Mouse (Mus musculus) stomach, postnatal 0 days (tissue): ENCODE data around the gene Thoc3. TPM values are rescaled to one million over a fixed set of nuclear protein-coding genes. Genes with fewer than 3 reads are reported as not detected.
"Not testable (repeated sequence)": the region's sequence is repeated elsewhere in the genome, so short reads cannot be mapped to it uniquely, and the experiment has no call there.

Experiments
- ATAC-seq: fragments of 200-750 bp; cut with Nextera tagmentation; 2 replicates; pipeline ENCODE4 v1.8.0; 2017; ENCODE audit not compliant: low FRiP score, low TSS enrichment
- DNase-seq: peaks from one replicate; pipeline ENCODE4 v3.0.0-alpha.2; 2016; ENCODE audit warnings: low spot score
- H3K27ac ChIP-seq: fragments of 300-500 bp; sonication (generic); replicated peaks from 2 replicates; pipeline ENCODE4 v1.5.1; 2014; ENCODE audit warnings: mild to moderate bottlenecking, control low read depth
- H3K27me3 ChIP-seq: fragments of 300-500 bp; sonication (generic); 2 replicates; pipeline ENCODE4 v1.6.1; 2014; ENCODE audit warnings: low read length; ENCODE audit not compliant: control insufficient read depth, insufficient read depth
- H3K36me3 ChIP-seq: fragments of 300-500 bp; sonication (generic); 2 replicates; pipeline ENCODE4 v1.6.1; 2014; ENCODE audit warnings: low read length, mixed read lengths; ENCODE audit not compliant: control insufficient read depth, insufficient read depth
- H3K4me1 ChIP-seq: fragments of 300-500 bp; sonication (generic); replicated peaks from 2 replicates; pipeline ENCODE4 v1.6.1; 2014; ENCODE audit warnings: antibody characterized with exemption; ENCODE audit not compliant: control insufficient read depth, insufficient read depth
- H3K4me2 ChIP-seq: fragments of 300-500 bp; sonication (generic); replicated peaks from 2 replicates; pipeline ENCODE4 v1.6.1; 2014; ENCODE audit warnings: low read depth, mild to moderate bottlenecking, control low read depth, moderate library complexity
- H3K4me3 ChIP-seq: fragments of 300-500 bp; sonication (generic); 2 replicates; pipeline ENCODE4 v1.5.1; 2014; ENCODE audit warnings: low read depth, low read length, control low read depth
- H3K9ac ChIP-seq: fragments of 300-500 bp; sonication (generic); 2 replicates; pipeline ENCODE4 v1.6.1; 2014; ENCODE audit warnings: mild to moderate bottlenecking, low read length, control low read depth, mixed read lengths
- H3K9me3 ChIP-seq: fragments of 300-500 bp; sonication (generic); 2 replicates; pipeline ENCODE4 v1.6.1; 2016; ENCODE audit warnings: low read length; ENCODE audit not compliant: control insufficient read depth
- CTCF ChIP-seq: IDR thresholded peaks from 2 replicates; pipeline ENCODE4 v1.5.1; 2016; ENCODE audit warnings: antibody characterized with exemption, low read depth, mild to moderate bottlenecking, moderate library complexity
- EP300 ChIP-seq: optimal IDR thresholded peaks from 2 replicates; pipeline ENCODE3; 2016; ENCODE audit warnings: antibody characterized with exemption
- WGBS: fragments of 180-500 bp; shearing (Covaris S2); extraction: QIAGEN DNeasy Blood & Tissue Kit; methylation state at CpG from one replicate; pipeline ENCODE4 v1.1.7; 2014; 5-methylcytosine and 5-hydroxymethylcytosine counted together
- polyA plus RNA-seq: library from polyadenylated mRNA; unstranded; fragments of >200 nt; fragmentation: Nextera tagmentation; extraction: Ambion mirVana; gene quantifications from 2 replicates; pipeline ENCODE4 v1.2.1, GENCODE M21; 2015

Thoc3 gene
- polyA plus RNA-seq, 1 experiment from 2014 or later = 52.4 TPM

DNA sequence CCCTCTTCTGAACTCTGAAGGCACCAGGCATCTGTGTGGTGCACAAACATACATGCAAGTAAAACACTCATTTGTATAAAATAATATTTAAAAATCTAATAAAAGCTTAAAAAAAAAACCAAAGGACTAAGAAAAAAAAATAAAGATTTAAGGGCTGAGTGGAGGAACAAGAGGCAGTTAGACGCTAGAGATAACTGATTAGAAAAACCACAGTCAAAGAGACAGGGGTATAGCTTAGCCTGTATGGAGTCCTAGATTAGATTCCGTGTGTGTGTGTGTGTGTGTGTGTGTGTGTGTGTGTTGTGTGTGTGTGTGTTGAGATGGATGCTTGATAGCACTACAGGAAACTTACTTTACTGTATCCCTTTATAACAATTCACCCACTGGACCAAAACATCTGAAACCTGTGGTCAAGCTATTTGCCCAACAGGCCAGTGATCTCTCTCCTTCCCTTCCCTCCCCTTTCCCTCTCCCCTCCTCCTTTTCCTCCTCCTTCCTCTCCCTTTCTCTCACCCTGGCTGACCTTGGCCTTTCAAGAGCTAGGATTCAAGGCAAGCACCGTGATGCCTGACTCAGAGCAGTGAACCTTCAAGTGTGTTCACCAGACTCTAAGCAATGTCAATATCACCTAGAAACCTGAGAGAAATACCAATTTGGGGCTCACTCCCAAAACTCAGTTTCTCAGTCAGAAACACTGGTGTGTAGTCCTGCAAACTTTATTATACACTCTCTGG is 33.5 kb upstream of the Thoc3 start:
- Histone ChIP-seq H3K36me3 (no peaks in the 10 kb centered on the region), H3K4me3 (no peak overlapping the region), H3K4me1 (no peaks in the 10 kb centered on the region), H3K27ac (no peak overlapping the region), H3K9me3 (no peaks in the 10 kb centered on the region), H3K27me3 (no peaks in the 10 kb centered on the region), H3K4me2 (no peak overlapping the region), H3K9ac (no peak overlapping the region)
- 62% methylated on average over 3 of the region's 3 CpGs for WGBS
- TF ChIP-seq CTCF (no peak), EP300 (no peak)
- ATAC-seq (no peak), DNase-seq (no peak)

DNA sequence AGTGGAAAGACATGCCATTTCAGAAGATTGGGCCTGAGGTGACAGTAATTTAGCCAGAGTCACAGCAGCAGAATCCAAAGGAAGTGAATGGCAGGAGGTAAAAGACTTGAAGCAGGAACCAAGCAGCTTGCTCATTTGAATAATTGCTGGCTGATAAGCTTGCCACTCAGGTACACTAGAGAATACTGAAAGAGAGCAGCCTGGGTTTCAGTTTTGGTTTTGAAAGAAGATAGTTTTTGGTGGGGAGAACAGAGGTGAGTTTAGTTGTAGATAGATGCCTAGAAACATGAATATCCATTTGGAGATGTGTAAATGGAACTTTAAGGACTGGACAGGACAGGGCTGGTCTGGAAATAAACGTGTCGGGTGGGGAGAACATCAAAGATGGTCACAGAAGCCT is 32.7 kb upstream of the Thoc3 start:
- H3K9ac ChIP-seq = no peak overlapping the region
- no peak overlapping the region for H3K4me3 ChIP-seq
- H3K4me2 ChIP-seq = no peak overlapping the region
- WGBS = 71% methylated on average over 2 of the region's 2 CpGs
- H3K36me3 ChIP-seq = no peaks in the 10 kb centered on the region
- no peaks in the 10 kb centered on the region for H3K4me1 ChIP-seq
- TF ChIP-seq CTCF (no peak), EP300 (no peak)
- H3K27me3 ChIP-seq = no peaks in the 10 kb centered on the region
- ATAC-seq (no peak), DNase-seq (no peak)
- H3K27ac ChIP-seq = no peak overlapping the region
- H3K9me3 ChIP-seq = no peaks in the 10 kb centered on the region

DNA sequence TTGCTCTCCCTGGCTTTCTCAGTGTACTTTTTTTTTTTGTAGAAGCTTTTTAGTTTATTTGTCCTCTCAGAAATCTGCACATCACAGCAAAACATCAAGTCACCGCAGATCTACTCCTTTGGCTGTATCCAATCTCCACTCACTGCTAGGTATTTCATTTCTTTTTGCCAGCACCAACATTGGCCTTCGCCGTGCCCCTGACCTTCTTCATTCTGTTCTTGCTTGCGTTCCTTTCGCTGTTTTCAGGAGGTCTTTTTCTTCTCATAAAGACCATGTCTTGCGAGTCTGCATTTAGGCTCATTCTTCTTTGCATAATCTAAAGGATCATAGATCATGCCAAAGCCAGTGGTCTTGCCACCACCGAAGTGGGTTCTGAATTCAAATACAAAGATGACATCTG is 30.9 kb upstream of the Thoc3 start:
- 92% methylated on average over 7 of the region's 7 CpGs for WGBS
- not testable (repeated sequence) for H3K9me3 ChIP-seq, H3K27me3 ChIP-seq, H3K4me2 ChIP-seq, H3K4me1 ChIP-seq, H3K27ac ChIP-seq, H3K4me3 ChIP-seq, DNase-seq, H3K9ac ChIP-seq, H3K36me3 ChIP-seq, ATAC-seq

DNA sequence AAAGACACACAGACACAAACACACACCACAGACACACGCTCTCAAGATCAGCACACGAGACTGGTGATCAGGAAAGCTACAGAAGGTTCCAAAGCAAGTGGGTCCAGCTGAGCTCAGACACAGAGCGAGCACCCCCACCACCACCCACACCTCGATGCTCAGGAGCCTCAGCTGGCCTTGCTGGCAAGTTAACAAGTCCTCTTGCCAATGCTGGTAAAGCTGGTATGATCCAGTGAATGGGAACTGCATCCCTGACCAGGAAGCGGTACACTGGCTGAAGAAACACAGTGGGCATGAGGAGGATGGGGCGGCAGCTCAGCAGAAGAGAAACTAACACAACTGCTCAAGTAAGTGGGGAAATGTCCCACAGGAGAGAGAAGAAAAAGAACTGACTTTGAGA is 22.7 kb upstream of the Thoc3 start:
- Histone ChIP-seq H3K4me3 (no peak overlapping the region), H3K4me2 (no peak overlapping the region), H3K36me3 (no peaks in the 10 kb centered on the region), H3K9ac (no peak overlapping the region), H3K27ac (no peak overlapping the region), H3K27me3 (no peaks in the 10 kb centered on the region), H3K4me1 (no peaks in the 10 kb centered on the region), H3K9me3 (no peaks in the 10 kb centered on the region)
- WGBS = 84% methylated on average over 6 of the region's 6 CpGs
- TF ChIP-seq EP300 = no peak
- TF ChIP-seq CTCF = no peak
- DNase-seq (no peak), ATAC-seq (no peak)

DNA sequence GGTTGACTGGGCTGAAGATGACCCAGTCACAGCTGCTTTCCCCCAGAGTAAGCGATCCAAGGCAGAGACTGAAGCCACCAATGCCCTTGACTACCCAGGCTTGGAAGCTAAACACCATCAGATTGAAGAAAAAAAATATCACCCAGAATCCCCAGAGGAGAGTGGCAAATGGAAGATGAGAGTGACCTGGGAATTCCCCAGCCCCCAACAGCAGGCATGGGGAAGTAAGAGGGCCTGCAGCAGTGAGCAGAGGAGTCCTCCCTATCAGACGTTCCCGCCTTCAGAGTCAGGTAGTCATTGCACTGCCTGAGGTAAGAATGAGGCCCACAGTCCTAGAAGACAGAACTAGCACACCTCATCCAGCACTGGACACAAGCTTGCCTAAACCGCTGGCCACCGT is 21.8 kb upstream of the Thoc3 start:
- H3K4me3 ChIP-seq = no peak overlapping the region
- H3K4me1 ChIP-seq = no peaks in the 10 kb centered on the region
- no peaks in the 10 kb centered on the region for H3K27me3 ChIP-seq
- no peak for DNase-seq
- H3K9me3 ChIP-seq = no peaks in the 10 kb centered on the region
- H3K36me3 ChIP-seq = no peaks in the 10 kb centered on the region
- H3K27ac ChIP-seq = no peak overlapping the region
- H3K9ac ChIP-seq = no peak overlapping the region
- ATAC-seq = no peak
- TF ChIP-seq EP300 (no peak), CTCF (no peak)
- 78% methylated on average over 5 of the region's 5 CpGs for WGBS
- no peak overlapping the region for H3K4me2 ChIP-seq

DNA sequence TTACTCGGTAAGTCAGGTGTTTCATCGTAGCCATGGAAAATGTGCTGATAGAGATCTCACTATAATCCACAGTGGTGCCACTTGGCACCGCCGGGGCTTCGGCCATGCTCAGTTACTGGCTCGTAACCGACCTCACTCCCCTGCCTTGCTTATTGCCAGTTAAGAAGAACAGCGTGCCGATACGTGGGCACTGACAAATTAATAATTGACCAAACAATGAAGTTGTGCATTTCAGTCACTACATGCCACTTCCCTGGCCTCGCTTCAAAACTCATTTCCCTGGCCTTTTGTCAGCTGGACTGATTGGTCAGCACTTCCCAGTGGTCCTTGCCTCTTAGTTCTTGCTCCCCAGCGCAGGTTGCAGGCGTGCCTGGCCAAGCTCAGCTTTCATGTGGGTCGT is 12.8 kb upstream of the Thoc3 start:
- Histone ChIP-seq H3K4me1 (no peaks in the 10 kb centered on the region), H3K9ac (no peak overlapping the region), H3K36me3 (no peaks in the 10 kb centered on the region), H3K4me3 (no peak overlapping the region), H3K27me3 (no peaks in the 10 kb centered on the region), H3K4me2 (no peak overlapping the region), H3K9me3 (no peaks in the 10 kb centered on the region), H3K27ac (no peak overlapping the region)
- TF ChIP-seq EP300 (no peak), CTCF (no peak)
- 78% methylated on average over 14 of the region's 14 CpGs for WGBS
- no peak for ATAC-seq
- no peak for DNase-seq
